Mouse (Mus musculus): ENCODE results near the gene Kdm4a. TPM values are rescaled to one million over a fixed set of nuclear protein-coding genes. Genes with fewer than 3 reads are reported as not detected.

The Kdm4a gene
- polyA plus RNA-seq, 1 experiment from 2014 or later, result 17.8 TPM

DNA sequence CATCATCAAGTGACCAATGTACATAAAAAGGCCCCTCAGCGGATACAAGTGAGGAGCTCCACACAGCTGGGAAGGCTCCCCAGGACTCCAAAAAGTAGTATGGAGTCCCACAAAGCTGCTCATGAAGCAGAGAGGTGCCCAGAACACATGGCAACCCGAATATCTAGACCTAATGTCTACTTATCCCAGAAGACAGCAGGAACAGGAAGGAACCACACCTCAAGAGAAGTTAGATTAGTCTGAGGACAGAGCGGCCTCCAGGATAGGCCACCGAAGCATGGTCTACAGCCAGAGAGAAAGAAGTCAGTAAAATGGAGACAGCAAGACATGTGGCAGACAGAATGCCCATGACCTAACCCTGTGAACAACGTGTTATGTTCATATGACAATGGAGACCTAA, 25.0 kb downstream of the Kdm4a start:
- Histone ChIP-seq H3K36me3 (peaks cover 78% of the 10 kb centered on the region), H3K9me3 (replicated peaks) (no peaks in the 10 kb centered on the region), H3K4me3 (no peak overlapping the region), H3K4me2 (no peak overlapping the region), H3K27me3 (no peaks in the 10 kb centered on the region), H3K9ac (no peak overlapping the region), H3K27ac (no peak overlapping the region), H3K4me1 (replicated peaks) (peaks cover 6% of the 10 kb centered on the region; the same call in 1 of the 2 replicates)
- no peak for ATAC-seq (replicated peaks; ENCODE audit: insufficient number of reproducible peaks, insufficient read depth, low FRiP score, low read depth)
- WGBS, result 82% methylated on average over 5 of the region's 5 CpGs

DNA sequence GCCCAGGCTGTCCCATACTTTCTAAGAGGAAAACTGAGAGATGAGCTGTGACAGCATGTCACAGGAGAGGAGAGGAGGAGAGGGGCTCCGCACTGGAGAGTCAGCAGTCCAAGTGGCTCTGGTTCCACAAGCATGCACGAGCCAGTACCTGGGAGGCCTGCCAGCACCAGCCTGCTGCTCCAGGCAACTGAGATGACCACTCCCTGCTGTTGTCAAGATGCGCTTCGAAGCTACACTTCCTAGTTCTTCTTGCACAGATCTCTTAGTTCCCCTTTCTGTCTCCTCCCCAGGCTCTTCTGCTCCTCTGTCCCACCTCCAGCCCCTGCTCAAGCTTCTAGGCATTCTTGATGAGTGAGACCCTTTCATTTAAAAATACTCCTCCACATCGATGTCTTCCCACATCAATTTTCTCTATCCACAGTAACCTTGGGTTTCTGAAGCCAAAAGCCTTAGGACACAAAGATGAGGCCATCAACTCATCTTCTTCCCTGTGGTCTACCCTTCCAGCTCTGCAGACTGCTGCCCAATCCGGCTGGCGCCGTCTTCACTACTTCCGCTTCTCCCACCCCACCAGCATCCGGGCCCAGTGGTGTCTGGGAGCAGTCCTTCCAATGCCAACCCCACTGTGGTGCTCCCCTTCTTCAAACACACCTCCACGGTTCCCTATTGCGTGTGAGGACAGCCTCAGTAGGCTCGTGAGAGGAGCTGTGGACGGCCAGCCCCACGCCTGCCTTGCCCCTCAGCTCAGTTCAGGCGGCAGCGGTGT, 27.6 kb downstream of the Kdm4a start:
- Histone ChIP-seq H3K27ac (no peak overlapping the region), H3K4me2 (no peak overlapping the region), H3K27me3 (no peaks in the 10 kb centered on the region), H3K4me3 (no peak overlapping the region), H3K36me3 (peaks cover 80% of the 10 kb centered on the region), H3K4me1 (replicated peaks) (peaks cover 6% of the 10 kb centered on the region), H3K9ac (no peak overlapping the region), H3K9me3 (replicated peaks) (no peaks in the 10 kb centered on the region)
- WGBS, result 87% methylated on average over 17 of the region's 17 CpGs
- no peak for ATAC-seq (replicated peaks; ENCODE audit: insufficient number of reproducible peaks, insufficient read depth, low FRiP score, low read depth)

DNA sequence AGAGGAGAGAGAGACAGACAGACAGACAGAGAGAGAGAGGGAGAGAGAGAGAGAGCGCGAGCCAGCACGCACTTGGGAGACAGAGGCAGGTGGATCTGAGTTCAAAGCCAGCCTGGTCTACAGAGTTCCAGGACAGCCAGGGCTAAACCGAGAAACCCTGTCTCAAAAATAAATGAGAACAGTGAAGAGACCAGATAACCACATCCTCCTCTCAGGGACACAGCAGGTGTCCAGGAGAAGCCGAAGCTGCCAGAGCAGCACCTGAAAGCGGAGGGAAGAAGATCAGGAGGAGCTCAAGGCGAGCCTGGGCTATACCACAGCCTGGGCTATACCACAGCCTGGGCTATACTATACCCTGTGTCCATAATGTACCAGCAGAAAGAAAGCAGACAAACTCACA, 29.0 kb downstream of the Kdm4a start:
- Histone ChIP-seq H3K4me1 (replicated peaks) (peaks cover 6% of the 10 kb centered on the region), H3K27ac (no peak overlapping the region), H3K9me3 (replicated peaks) (no peaks in the 10 kb centered on the region), H3K4me2 (no peak overlapping the region), H3K36me3 (peaks cover 84% of the 10 kb centered on the region), H3K4me3 (no peak overlapping the region), H3K9ac (no peak overlapping the region), H3K27me3 (no peaks in the 10 kb centered on the region)
- no peak for ATAC-seq (replicated peaks; ENCODE audit: insufficient number of reproducible peaks, insufficient read depth, low FRiP score, low read depth)
- WGBS, result 89% methylated on average over 7 of the region's 7 CpGs

DNA sequence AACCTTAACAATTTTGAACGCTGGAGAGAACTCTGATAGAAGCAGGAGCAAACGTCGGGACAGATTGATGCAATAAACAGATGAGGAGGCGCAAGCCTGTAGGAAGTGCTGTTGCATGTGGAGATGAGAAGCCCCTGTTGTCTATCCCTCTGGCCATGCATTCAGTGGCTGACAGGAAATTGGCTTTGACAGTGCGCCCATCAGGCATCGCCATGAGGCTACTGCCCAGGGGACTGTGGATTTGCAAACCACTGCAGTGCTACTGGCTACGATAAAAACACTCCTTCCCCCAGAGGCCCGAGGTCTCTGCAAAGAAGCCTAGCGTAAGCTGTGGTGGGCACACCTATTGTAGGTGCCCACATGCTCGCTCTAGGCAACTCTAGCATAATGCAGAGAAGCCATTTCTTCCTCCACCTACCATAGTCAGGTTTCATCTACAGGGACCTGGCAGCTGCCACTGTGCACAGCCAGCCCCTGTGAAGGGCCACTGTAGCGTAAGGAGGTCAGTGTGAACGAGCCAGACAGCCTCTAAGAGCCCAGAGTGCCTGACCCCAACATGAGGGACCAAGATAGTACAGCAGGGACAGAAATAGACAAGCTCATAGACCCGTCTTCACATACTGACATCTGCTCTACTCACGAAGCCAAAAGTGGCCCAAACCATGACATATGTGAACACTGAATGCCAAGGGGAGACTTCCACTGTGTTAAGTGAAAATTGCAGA, 29.7 kb downstream of the Kdm4a start:
- Histone ChIP-seq H3K9ac (no peak overlapping the region), H3K36me3 (peaks cover 84% of the 10 kb centered on the region), H3K4me1 (replicated peaks) (peaks cover 6% of the 10 kb centered on the region), H3K9me3 (replicated peaks) (no peaks in the 10 kb centered on the region), H3K4me3 (no peak overlapping the region), H3K4me2 (no peak overlapping the region), H3K27ac (no peak overlapping the region), H3K27me3 (no peaks in the 10 kb centered on the region)
- WGBS, result 66% methylated on average over 14 of the region's 14 CpGs
- ATAC-seq (replicated peaks; ENCODE audit: insufficient number of reproducible peaks, insufficient read depth, low FRiP score, low read depth), result no peak

DNA sequence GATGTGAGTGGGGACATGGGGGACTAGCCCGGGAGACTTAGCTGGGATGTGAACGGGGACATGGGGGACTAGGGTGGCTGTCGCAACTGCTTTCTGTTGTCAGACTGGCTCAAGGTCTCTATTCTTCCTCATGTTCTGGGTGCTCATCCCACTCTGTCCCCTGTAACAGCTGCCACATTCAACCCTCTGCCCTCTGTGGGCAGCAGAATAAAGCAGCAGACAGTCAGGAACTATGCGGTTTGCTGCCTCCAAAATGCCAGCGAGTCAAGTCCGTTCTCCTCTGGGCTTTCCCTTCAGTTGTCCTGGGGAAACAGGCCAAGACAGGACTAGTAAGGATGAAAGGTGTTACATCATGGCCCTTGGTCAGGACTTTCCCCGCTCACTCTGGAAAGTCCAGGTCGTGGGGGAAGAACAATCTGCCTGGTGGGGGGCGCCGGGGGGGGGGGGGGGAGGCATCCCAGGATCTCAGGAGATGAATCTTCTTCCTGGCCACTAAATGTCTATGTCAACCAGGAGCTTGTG, 30.7 kb downstream of the Kdm4a start:
- Histone ChIP-seq H3K27ac (no peak overlapping the region), H3K4me2 (no peak overlapping the region), H3K9me3 (replicated peaks) (no peaks in the 10 kb centered on the region), H3K4me3 (no peak overlapping the region), H3K27me3 (no peaks in the 10 kb centered on the region), H3K9ac (no peak overlapping the region), H3K36me3 (peaks cover 91% of the 10 kb centered on the region), H3K4me1 (replicated peaks) (peaks cover 6% of the 10 kb centered on the region)
- no peak for ATAC-seq (replicated peaks; ENCODE audit: insufficient number of reproducible peaks, insufficient read depth, low FRiP score, low read depth)
- 86% methylated on average over 10 of the region's 10 CpGs for WGBS

DNA sequence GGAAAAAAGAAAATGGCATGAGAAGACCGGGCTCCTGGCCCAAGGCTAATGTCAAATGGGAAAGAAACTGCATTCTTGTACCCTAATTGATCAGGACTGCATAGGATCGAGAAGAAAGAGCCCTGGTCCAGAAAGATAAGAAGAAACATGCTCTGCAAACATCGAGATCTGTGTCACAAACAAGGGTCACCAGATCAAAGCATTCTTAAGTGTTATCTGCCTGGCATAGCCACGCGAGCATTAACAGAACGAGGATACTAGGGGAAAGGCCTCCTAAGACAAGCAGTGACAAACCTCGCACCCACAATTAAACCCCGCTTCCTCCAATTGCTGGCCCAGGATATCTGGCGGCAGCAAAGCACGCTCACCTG, 31.5 kb downstream of the Kdm4a start:
- H3K4me1 ChIP-seq (replicated peaks), result peaks cover 6% of the 10 kb centered on the region
- no peak overlapping the region for H3K4me3 ChIP-seq
- H3K27me3 ChIP-seq, result no peaks in the 10 kb centered on the region
- H3K27ac ChIP-seq, result no peak overlapping the region
- 57% methylated on average over 10 of the region's 10 CpGs for WGBS
- no peak overlapping the region for H3K4me2 ChIP-seq
- peaks cover 92% of the 10 kb centered on the region for H3K36me3 ChIP-seq
- no peak for ATAC-seq (replicated peaks; ENCODE audit: insufficient number of reproducible peaks, insufficient read depth, low FRiP score, low read depth)
- H3K9ac ChIP-seq, result no peak overlapping the region
- H3K9me3 ChIP-seq (replicated peaks), result no peaks in the 10 kb centered on the region

DNA sequence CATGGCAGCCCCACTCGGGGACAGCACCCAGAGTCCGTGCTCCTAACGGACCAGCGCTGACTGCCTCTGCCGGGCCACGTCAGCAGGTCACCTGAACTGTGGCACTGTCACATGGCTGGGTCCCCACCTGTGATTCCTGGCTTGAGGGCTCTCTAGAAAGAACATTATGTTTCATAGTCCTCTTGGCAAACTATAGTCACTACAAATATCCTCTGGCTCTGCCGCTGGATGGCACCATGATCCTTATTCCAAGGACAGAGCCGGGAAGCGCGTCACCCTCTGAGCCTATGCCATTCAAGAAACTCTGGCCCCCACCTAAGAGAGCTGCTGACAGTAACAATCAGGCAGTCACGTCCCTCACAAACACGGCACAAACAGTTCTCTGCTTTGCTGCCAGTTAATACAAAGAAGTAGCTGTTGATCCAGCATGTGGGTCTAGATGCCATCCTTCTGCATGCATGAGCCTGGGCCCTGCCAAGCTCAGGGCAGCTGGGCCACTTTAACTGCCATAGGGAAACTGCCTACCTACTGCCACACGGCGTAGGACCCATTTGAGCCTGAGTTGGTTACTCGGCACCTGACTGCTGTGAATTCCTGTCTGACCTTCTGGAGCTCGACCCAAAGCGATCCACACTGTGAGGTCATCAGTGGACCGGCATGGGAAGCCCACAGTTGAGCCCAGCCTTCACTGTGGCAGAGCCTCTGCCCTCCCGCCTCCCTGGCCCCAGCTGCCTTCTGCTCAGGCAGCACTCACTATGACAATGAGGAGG, 32.1 kb downstream of the Kdm4a start:
- no peak overlapping the region for H3K27ac ChIP-seq
- no peak overlapping the region for H3K4me3 ChIP-seq
- peaks cover 6% of the 10 kb centered on the region for H3K4me1 ChIP-seq (replicated peaks)
- H3K4me2 ChIP-seq, result no peak overlapping the region
- peaks cover 92% of the 10 kb centered on the region for H3K36me3 ChIP-seq
- no peak for ATAC-seq (replicated peaks; ENCODE audit: insufficient number of reproducible peaks, insufficient read depth, low FRiP score, low read depth)
- no peaks in the 10 kb centered on the region for H3K27me3 ChIP-seq
- 89% methylated on average over 19 of the region's 19 CpGs for WGBS
- no peaks in the 10 kb centered on the region for H3K9me3 ChIP-seq (replicated peaks)
- H3K9ac ChIP-seq, result no peak overlapping the region

DNA sequence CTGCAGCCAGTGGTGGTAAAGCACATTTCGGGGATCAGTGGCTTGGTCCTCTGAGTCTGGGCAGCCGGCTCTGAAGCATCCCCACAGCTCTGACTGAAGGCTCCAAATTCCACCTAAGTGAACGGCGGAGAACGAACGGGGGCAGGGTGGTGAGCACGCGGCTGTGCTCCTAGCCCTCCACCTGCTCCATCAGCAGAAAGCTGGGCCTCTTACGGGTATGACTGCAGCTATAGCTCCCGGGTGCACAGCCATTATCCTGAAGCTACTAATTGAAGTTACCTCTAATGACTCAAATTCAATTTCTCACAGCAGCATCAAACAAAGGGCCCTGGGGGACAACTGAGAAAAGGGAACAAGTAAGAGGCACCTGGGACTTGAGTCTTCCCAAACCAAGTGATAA, 32.8 kb downstream of the Kdm4a start:
- no peak overlapping the region for H3K4me3 ChIP-seq
- H3K9me3 ChIP-seq (replicated peaks), result no peaks in the 10 kb centered on the region
- 84% methylated on average over 10 of the region's 10 CpGs for WGBS
- H3K27ac ChIP-seq, result no peak overlapping the region
- ATAC-seq (replicated peaks; ENCODE audit: insufficient number of reproducible peaks, insufficient read depth, low FRiP score, low read depth), result no peak
- peaks cover 6% of the 10 kb centered on the region for H3K4me1 ChIP-seq (replicated peaks)
- H3K4me2 ChIP-seq, result no peak overlapping the region
- H3K27me3 ChIP-seq, result no peaks in the 10 kb centered on the region
- H3K36me3 ChIP-seq, result peaks cover 93% of the 10 kb centered on the region
- no peak overlapping the region for H3K9ac ChIP-seq

DNA sequence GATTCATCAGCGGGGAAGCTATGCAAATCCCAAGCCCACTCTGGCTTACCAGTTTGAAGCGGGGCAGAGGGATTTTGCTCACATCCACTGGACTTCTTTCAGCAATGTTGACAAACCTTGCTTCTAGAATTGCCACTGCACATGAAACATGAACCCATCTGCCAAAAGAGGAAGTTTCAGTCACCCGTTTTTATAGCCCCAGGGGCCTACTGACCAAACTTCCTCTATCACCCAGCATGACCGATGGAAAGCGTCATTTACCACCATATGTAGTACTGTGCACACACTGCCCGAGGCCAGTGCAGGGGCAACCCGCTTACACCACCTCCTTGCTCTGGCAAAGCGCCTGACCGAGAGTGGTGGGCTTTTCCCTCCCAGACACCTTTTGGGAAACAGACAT, 35.5 kb downstream of the Kdm4a start:
- no peak for ATAC-seq (replicated peaks; ENCODE audit: insufficient number of reproducible peaks, insufficient read depth, low FRiP score, low read depth)
- 83% methylated on average over 9 of the region's 9 CpGs for WGBS
- peaks cover under 1% of the 10 kb centered on the region; the same call in 1 of the 2 replicates for H3K4me1 ChIP-seq (replicated peaks)
- no peaks in the 10 kb centered on the region for H3K27me3 ChIP-seq
- H3K9ac ChIP-seq, result no peak overlapping the region
- H3K4me3 ChIP-seq, result no peak overlapping the region
- peaks cover 88% of the 10 kb centered on the region for H3K36me3 ChIP-seq
- no peaks in the 10 kb centered on the region for H3K9me3 ChIP-seq (replicated peaks)
- H3K27ac ChIP-seq, result no peak overlapping the region
- H3K4me2 ChIP-seq, result no peak overlapping the region

DNA sequence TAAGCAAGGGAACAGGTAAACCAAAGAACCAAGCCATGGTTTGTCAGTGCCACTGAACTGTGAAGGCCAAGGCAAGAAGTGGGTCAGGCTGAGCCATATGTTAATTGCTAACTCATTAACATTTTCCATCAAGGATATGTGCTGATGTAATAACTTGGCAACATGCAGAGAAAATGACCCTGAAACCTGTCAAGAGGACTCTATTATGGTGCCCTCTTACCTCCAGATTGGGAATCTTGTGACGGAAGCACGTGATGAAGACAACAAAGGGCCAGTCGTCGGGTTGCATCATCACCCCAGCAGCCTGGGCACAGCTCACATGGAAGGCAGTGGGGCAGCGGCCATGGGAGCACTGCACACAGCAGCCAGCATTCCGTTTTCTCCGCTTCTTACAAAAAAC, 36.2 kb downstream of the Kdm4a start:
- Histone ChIP-seq H3K27ac (no peak overlapping the region), H3K36me3 (peaks cover 82% of the 10 kb centered on the region), H3K9ac (no peak overlapping the region), H3K4me3 (no peak overlapping the region), H3K4me1 (replicated peaks) (peaks cover 7% of the 10 kb centered on the region), H3K9me3 (replicated peaks) (no peaks in the 10 kb centered on the region), H3K27me3 (no peaks in the 10 kb centered on the region), H3K4me2 (no peak overlapping the region)
- no peak for ATAC-seq (replicated peaks; ENCODE audit: insufficient number of reproducible peaks, insufficient read depth, low FRiP score, low read depth)
- WGBS, result 81% methylated on average over 7 of the region's 7 CpGs

DNA sequence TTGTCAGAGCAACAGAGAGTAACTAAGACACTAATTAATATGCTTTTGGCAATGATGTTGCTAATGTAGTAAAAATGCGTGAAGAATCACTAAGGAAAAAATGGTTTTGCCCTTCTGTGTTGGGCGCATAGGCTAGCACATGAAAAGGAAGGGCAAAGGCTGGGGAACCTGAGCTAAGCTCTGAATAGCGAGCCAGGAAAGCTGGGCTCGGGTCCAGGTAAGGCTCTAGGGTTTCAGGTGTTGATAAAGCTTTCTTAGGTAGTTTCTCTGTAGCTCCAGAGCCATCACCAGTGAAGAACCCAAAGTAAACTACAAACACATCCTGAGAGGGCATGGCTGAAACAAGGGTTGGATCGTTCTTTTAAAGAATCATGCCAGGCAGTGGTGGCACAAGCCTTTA, 38.3 kb downstream of the Kdm4a start:
- Histone ChIP-seq H3K4me2 (no peak overlapping the region), H3K4me1 (replicated peaks) (peaks cover 9% of the 10 kb centered on the region), H3K27ac (no peak overlapping the region), H3K9me3 (replicated peaks) (no peaks in the 10 kb centered on the region), H3K36me3 (peaks cover 80% of the 10 kb centered on the region), H3K27me3 (no peaks in the 10 kb centered on the region), H3K4me3 (no peak overlapping the region), H3K9ac (no peak overlapping the region)
- WGBS, result 93% methylated on average over 5 of the region's 5 CpGs
- ATAC-seq (replicated peaks; ENCODE audit: insufficient number of reproducible peaks, insufficient read depth, low FRiP score, low read depth), result no peak
